Mouse (Mus musculus) forebrain, embryonic 15.5 days (tissue): Measurements from ENCODE around the gene Pth2r. TPM values are rescaled to one million over a fixed set of nuclear protein-coding genes. Genes with fewer than 3 reads are reported as not detected.

Experiments
- ATAC-seq: fragments of 200-750 bp; cut with Nextera tagmentation; replicated peaks from 2 replicates; pipeline ENCODE4 v1.8.0; 2017; ENCODE audit warnings: mild to moderate bottlenecking, moderate TSS enrichment, moderate library complexity
- H3K27ac ChIP-seq: fragments of 300-500 bp; sonication (generic); replicated peaks from 2 replicates; pipeline ENCODE4 v1.5.1; 2015; ENCODE audit warnings: mild to moderate bottlenecking, inconsistent platforms
- H3K27me3 ChIP-seq: fragments of 300-500 bp; sonication (generic); 2 replicates; pipeline ENCODE4 v1.6.1; 2015; ENCODE audit warnings: inconsistent platforms
- H3K36me3 ChIP-seq: fragments of 300-500 bp; sonication (generic); 2 replicates; pipeline ENCODE4 v1.6.1; 2015; ENCODE audit warnings: mild to moderate bottlenecking, inconsistent platforms
- H3K4me1 ChIP-seq: fragments of 300-500 bp; sonication (generic); 2 replicates; pipeline ENCODE4 v1.6.1; 2015; ENCODE audit warnings: inconsistent platforms
- H3K4me2 ChIP-seq: fragments of 300-500 bp; sonication (generic); replicated peaks from 2 replicates; pipeline ENCODE4 v1.6.1; 2015; ENCODE audit warnings: mild to moderate bottlenecking, inconsistent platforms
- H3K4me3 ChIP-seq: fragments of 300-500 bp; sonication (generic); 2 replicates; pipeline ENCODE4 v1.5.1; 2015; ENCODE audit warnings: mild to moderate bottlenecking, inconsistent platforms
- H3K9ac ChIP-seq: fragments of 300-500 bp; sonication (generic); replicated peaks from 2 replicates; pipeline ENCODE4 v1.6.1; 2015; ENCODE audit warnings: mild to moderate bottlenecking, inconsistent platforms
- H3K9me3 ChIP-seq: fragments of 300-500 bp; sonication (generic); 2 replicates; pipeline ENCODE4 v1.6.1; 2016; ENCODE audit warnings: inconsistent platforms
- WGBS: fragments of 180-500 bp; shearing (Covaris S2); methylation state at CpG from one replicate; pipeline ENCODE4 v1.1.7; 2015; ENCODE audit warnings: mixed read lengths; 5-methylcytosine and 5-hydroxymethylcytosine counted together
- polyA plus RNA-seq: library from polyadenylated mRNA; unstranded; fragments of >200 nt; fragmentation: Nextera tagmentation; extraction: Ambion mirVana; gene quantifications from 2 replicates; pipeline ENCODE4 v1.2.1, GENCODE M21; 2015

The Pth2r gene
- polyA plus RNA-seq, 1 experiment from 2014 or later: 1.3 TPM

- H3K4me3 ChIP-seq: no peak overlapping the region
- H3K9me3 ChIP-seq: no peaks in the 10 kb centered on the region
- no peaks in the 10 kb centered on the region for H3K36me3 ChIP-seq
- no peak overlapping the region for H3K27ac ChIP-seq
- H3K4me1 ChIP-seq: no peaks in the 10 kb centered on the region
- no peak overlapping the region for H3K4me2 ChIP-seq
- WGBS: 80% methylated on average over 2 of the region's 2 CpGs
- H3K9ac ChIP-seq: no peak overlapping the region
- H3K27me3 ChIP-seq: no peaks in the 10 kb centered on the region
- no peak for ATAC-seq
These were observed 55.9 kb downstream of the Pth2r start for GRCm38 (mm10) chr1:65337768-65338167.

DNA sequence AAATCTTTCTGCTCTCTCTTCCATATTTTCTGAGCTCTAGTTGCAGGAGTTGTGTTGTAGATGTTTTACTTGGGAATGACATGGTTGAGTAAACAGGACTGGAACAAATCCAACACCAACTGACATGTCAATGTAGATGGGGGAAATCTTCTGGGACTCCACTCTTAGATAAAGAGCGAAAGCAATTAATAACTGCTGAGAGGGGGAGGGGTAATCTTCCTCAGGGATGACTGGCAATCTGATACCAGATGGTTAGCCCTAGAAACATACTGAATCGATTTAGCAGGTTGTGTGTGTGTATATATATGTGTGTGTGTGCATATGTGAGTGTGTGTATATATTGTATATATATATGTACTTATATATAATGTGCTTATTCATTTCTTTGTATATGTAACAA is 58.4 kb downstream of the Pth2r start:
- Histone ChIP-seq H3K9ac (no peak overlapping the region), H3K4me1 (no peaks in the 10 kb centered on the region), H3K4me2 (no peak overlapping the region), H3K36me3 (no peaks in the 10 kb centered on the region), H3K27me3 (no peaks in the 10 kb centered on the region), H3K27ac (no peak overlapping the region), H3K9me3 (no peaks in the 10 kb centered on the region), H3K4me3 (no peak overlapping the region)
- 50% methylated on average over 2 of the region's 2 CpGs for WGBS
- ATAC-seq: peak; percentile 58; the same call in 1 of the 2 replicates

DNA sequence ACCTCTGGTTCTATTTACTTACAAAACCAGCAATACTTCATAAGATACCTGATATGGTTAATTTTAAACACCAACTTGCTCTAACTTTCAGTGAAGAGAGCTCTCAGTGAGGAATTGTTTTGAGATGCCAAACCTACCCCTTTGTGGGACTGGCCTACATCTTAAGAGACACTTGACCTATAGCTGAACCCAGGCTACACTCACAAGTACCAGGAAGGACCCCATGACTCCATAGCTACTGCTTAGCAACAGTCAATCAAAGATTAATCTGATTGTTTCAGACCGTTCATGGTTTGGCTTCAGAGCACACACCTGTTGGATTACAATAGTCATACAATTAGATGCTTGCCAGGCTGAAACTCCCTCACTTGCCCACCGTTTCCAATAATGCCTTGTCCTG is 71.1 kb downstream of the Pth2r start:
- no peaks in the 10 kb centered on the region for H3K27me3 ChIP-seq
- H3K4me3 ChIP-seq: no peak overlapping the region
- no peak overlapping the region for H3K27ac ChIP-seq
- 30% methylated on average over 2 of the region's 2 CpGs for WGBS
- no peak for ATAC-seq
- no peaks in the 10 kb centered on the region for H3K4me1 ChIP-seq
- H3K9ac ChIP-seq: no peak overlapping the region
- H3K9me3 ChIP-seq: no peaks in the 10 kb centered on the region
- H3K4me2 ChIP-seq: no peak overlapping the region
- no peaks in the 10 kb centered on the region for H3K36me3 ChIP-seq

DNA sequence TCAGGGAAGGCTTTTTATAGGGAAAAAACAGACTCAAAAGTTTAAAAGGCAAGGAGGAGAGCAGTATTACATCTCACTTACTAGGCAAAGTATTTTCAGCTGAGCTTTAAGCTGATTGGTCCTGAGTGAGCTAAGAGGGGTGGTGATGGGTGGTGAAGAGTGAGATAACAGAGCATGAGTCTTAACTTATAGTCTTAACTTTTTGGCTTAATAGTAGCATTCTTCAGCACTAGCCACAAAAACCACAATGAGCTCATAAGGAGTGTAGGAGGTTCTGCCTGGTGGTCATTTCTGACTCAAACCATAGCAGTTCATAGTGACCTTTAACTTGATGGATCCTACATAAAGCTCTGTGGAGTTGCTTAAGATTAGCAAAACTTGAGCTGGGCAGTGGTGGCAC is 72.3 kb downstream of the Pth2r start:
- Histone ChIP-seq H3K4me1 (no peaks in the 10 kb centered on the region), H3K4me3 (no peak overlapping the region), H3K4me2 (no peak overlapping the region), H3K36me3 (no peaks in the 10 kb centered on the region), H3K27me3 (no peaks in the 10 kb centered on the region), H3K9ac (no peak overlapping the region), H3K27ac (no peak overlapping the region), H3K9me3 (no peaks in the 10 kb centered on the region)
- no peak for ATAC-seq

- H3K4me2 ChIP-seq: no peak overlapping the region
- no peak overlapping the region for H3K4me3 ChIP-seq
- H3K27ac ChIP-seq: no peak overlapping the region
- WGBS: 38% methylated on average over 15 of the region's 15 CpGs
- H3K36me3 ChIP-seq: no peaks in the 10 kb centered on the region
- no peak for ATAC-seq
- H3K27me3 ChIP-seq: no peaks in the 10 kb centered on the region
- H3K9me3 ChIP-seq: no peaks in the 10 kb centered on the region
- no peak overlapping the region for H3K9ac ChIP-seq
- no peaks in the 10 kb centered on the region for H3K4me1 ChIP-seq
These were observed 106.5 kb downstream of the Pth2r start for GRCm38 (mm10) chr1:65388328-65388727.

DNA sequence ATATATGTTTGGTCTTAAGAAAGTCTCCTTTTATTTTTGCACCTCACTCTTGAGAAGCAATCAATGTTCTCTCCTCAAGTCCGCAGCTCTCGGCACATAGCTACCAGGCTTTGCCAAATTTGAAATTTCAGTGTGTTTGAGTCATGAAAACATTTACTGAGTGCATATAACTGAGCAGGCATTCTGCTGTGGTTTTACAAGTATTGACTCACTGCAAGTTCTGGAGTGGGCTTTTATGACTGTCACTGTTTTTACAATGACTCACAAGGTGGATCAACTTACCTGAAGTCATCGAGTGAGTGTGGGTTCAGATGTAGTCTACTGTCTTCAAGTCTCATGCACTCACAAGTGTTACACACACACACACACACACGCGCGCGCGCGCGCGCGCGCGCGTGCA is 107.8 kb downstream of the Pth2r start:
- no peak overlapping the region for H3K4me3 ChIP-seq
- H3K27me3 ChIP-seq: no peaks in the 10 kb centered on the region
- ATAC-seq: no peak
- H3K9ac ChIP-seq: no peak overlapping the region
- H3K4me1 ChIP-seq: no peaks in the 10 kb centered on the region
- H3K27ac ChIP-seq: no peak overlapping the region
- 95% methylated on average over 15 of the region's 15 CpGs for WGBS
- no peaks in the 10 kb centered on the region for H3K36me3 ChIP-seq
- H3K9me3 ChIP-seq: no peaks in the 10 kb centered on the region
- H3K4me2 ChIP-seq: no peak overlapping the region

- no peaks in the 10 kb centered on the region for H3K9me3 ChIP-seq
- no peaks in the 10 kb centered on the region for H3K4me1 ChIP-seq
- H3K27me3 ChIP-seq: no peaks in the 10 kb centered on the region
- H3K27ac ChIP-seq: no peak overlapping the region
- H3K36me3 ChIP-seq: no peaks in the 10 kb centered on the region
- 76% methylated on average over 5 of the region's 5 CpGs for WGBS
- no peak overlapping the region for H3K9ac ChIP-seq
- H3K4me3 ChIP-seq: no peak overlapping the region
- no peak for ATAC-seq
- H3K4me2 ChIP-seq: no peak overlapping the region
These were observed 125.6 kb downstream of the Pth2r start for GRCm38 (mm10) chr1:65407441-65407840.

DNA sequence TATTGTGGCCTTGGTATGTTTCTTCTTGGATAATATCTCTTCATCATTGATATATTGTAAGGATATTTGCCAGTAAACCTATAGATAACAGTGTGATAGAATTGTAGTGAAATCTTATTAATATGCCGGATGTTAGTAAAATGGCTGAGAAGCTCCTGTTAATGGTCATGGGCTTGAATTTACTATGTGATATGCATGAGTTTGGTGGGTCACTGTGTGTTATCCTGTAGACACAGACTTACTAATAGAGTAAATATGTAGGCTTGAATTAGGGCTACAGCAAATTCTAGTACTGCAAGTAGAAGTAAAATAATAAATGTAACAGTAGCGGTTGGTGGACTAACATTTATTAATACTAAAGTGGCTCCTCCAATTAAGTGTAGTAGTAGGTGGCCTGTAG is 139.1 kb downstream of the Pth2r start:
- Histone ChIP-seq H3K4me1 (no peaks in the 10 kb centered on the region), H3K4me3 (no peak overlapping the region), H3K27ac (no peak overlapping the region), H3K9me3 (no peaks in the 10 kb centered on the region), H3K36me3 (no peaks in the 10 kb centered on the region), H3K4me2 (no peak overlapping the region), H3K9ac (no peak overlapping the region), H3K27me3 (no peaks in the 10 kb centered on the region)
- no peak for ATAC-seq
- WGBS: 97% methylated on average over 2 of the region's 2 CpGs

GRCm38 (mm10) chr1:65422501-65423010 is 140.7 kb downstream of the Pth2r start:
- Histone ChIP-seq H3K27ac (no peak overlapping the region), H3K36me3 (no peaks in the 10 kb centered on the region), H3K27me3 (no peaks in the 10 kb centered on the region), H3K9ac (no peak overlapping the region), H3K9me3 (no peaks in the 10 kb centered on the region), H3K4me1 (no peaks in the 10 kb centered on the region), H3K4me3 (no peak overlapping the region), H3K4me2 (no peak overlapping the region)
- ATAC-seq: no peak

Other genes with a start within 250 kb of the Pth2r start
- gene Akr1cl, start 249.3 kb upstream of the Pth2r start, polyA plus RNA-seq: not detected in 2 replicates
- gene Cryge, start 230.9 kb upstream of the Pth2r start, polyA plus RNA-seq: not detected in 2 replicates
- gene Crygd, start 218.6 kb upstream of the Pth2r start, polyA plus RNA-seq: not detected in 2 replicates
- not detected in 2 replicates for gene Crygc, start 208.4 kb upstream of the Pth2r start, polyA plus RNA-seq
- gene Crygb, start 199.8 kb upstream of the Pth2r start, polyA plus RNA-seq: not detected in 2 replicates
- gene Cryga, start 178.7 kb upstream of the Pth2r start, polyA plus RNA-seq: 0.32 TPM in 1 of 2 replicates, not detected in the other
- not detected in 2 replicates for gene Gm28845, start 162.5 kb upstream of the Pth2r start, polyA plus RNA-seq
- gene D630023F18Rik, start 158.8 kb upstream of the Pth2r start, polyA plus RNA-seq: 0.86 and 0.98 TPM in 2 replicates
- gene Idh1, start 95.6 kb upstream of the Pth2r start, polyA plus RNA-seq: 450 and 468 TPM in 2 replicates
- 14.3 and 16.5 TPM in 2 replicates for gene Pikfyve, start 95.4 kb upstream of the Pth2r start, polyA plus RNA-seq